24 mouse cellular contexts compared by ENCODE assay signal in genomic region chr12:36647514-36647913, GRCm38 (mm10).
DNase-seq lines count a peak whose midpoint lies in the region; ATAC-seq and TF ChIP-seq lines count a peak whose summit lies in the region.
"Had no signal": no experiment of that assay in that cellular context is flagged by ENCODE, and none has a peak within 500 bp of the region (broad histone marks: within the 10 kb centered on the region; RNA-seq: fewer than 3 reads in every experiment).

No protein-coding gene starts in this region.

- H3K27ac ChIP-seq in MEL (ENCODE audit: control insufficient read depth, low read depth, low read length): no peak overlapping the region
- no peak overlapping the region for H3K27ac ChIP-seq in lung, postnatal 0 days (ENCODE audit: low read length)
- H3K27ac ChIP-seq in limb, embryonic 10.5 days: no peak overlapping the region

- TF ChIP-seq EP300 in MEL (IDR thresholded peaks at IDR 0.05; ENCODE audit: low read depth in 1 of 2, low read length in 2 of 2): no peak
- no peak for TF ChIP-seq EP300 in lung, postnatal 0 days (IDR thresholded peaks at IDR 0.05)

- TF ChIP-seq POLR2A in MEL (IDR thresholded peaks at IDR 0.05; ENCODE audit: control insufficient read depth in 1 of 2, insufficient read depth in 1 of 2, low read depth in 1 of 2, low read length in 2 of 2, poor library complexity in 1 of 2): no peak

- no peak overlapping the region for H3K9ac ChIP-seq in MEL (ENCODE audit: control insufficient read depth, low read depth, low read length, poor library complexity, severe bottlenecking)
- H3K9ac ChIP-seq in lung, postnatal 0 days (replicated peaks; ENCODE audit: low read depth): no peak overlapping the region

- H3K79me2 ChIP-seq in MEL (ENCODE audit: control insufficient read depth, insufficient read depth, low read length, poor library complexity): no peaks in the 10 kb centered on the region

- no peaks in the 10 kb centered on the region for H3K4me1 ChIP-seq in MEL (ENCODE audit: control insufficient read depth in 1 of 2, insufficient read depth in 2 of 2, low read length in 2 of 2)
- no peaks in the 10 kb centered on the region for H3K4me1 ChIP-seq in lung, postnatal 0 days (ENCODE audit: insufficient read depth, low read depth, low read length)
- no peaks in the 10 kb centered on the region for H3K4me1 ChIP-seq in limb, embryonic 10.5 days

- H3K4me2 ChIP-seq in lung, postnatal 0 days (replicated peaks; ENCODE audit: low read depth, low read length): no peak overlapping the region

- no peak overlapping the region for H3K4me3 ChIP-seq in MEL (ENCODE audit: control insufficient read depth in 1 of 2, insufficient read depth in 1 of 2, low read depth in 2 of 2, low read length in 2 of 2)
- H3K4me3 ChIP-seq in lung, postnatal 0 days (ENCODE audit: low read depth, low read length): no peak overlapping the region
- H3K4me3 ChIP-seq in limb, embryonic 10.5 days: no peak overlapping the region

- TF ChIP-seq CTCF in MEL (IDR thresholded peaks at IDR 0.05 in 2 of 3, conservative IDR thresholded peaks at IDR 0.05 in 1 of 3; ENCODE audit: control insufficient read depth in 1 of 3, insufficient read depth in 1 of 3, low read depth in 2 of 3, low read length in 3 of 3, poor library complexity in 1 of 3, severe bottlenecking in 1 of 3): no peak
- TF ChIP-seq CTCF in lung, postnatal 0 days (IDR thresholded peaks at IDR 0.05): no peak

- DNase-seq in MEL (ENCODE audit: low read depth, low spot score) (peak; percentile 38), MEL-GATA-1-ER (ENCODE audit: extremely low read depth, low read depth) (peak; percentile 2)
- DNase-seq in natural killer cell, adult 2 months (ENCODE audit: low spot score in 2 of 2): no peak
- DNase-seq in lung, postnatal 0 days (ENCODE audit: low spot score): no peak
- DNase-seq in layer of hippocampus, postnatal 14 days (ENCODE audit: low spot score in 2 of 2): no peak
- no peak for DNase-seq in limb, embryonic 10.5 days (ENCODE audit: low spot score)
- DNase-seq: adrenal gland, adult 2 months; adrenal gland, adult 8-10 months; adrenal gland, postnatal 10 days; adrenal gland, postnatal 14 days; adrenal gland, postnatal 25 days; adrenal gland, postnatal 36 days; B cell, adult 2 months; cerebellum, adult 11 months; cerebellum, adult 11-12 months; cerebellum, adult 18-20 months; cerebellum, adult 2 months had no signal

- peak; percentile 60 to 65; a peak in 2 of 4 replicates for ATAC-seq in hematopoietic stem cell, adult 5-6 weeks (replicated peaks in 1 of 2; ENCODE audit: insufficient read depth in 1 of 2, low FRiP score in 2 of 2, low TSS enrichment in 1 of 2, low read depth in 1 of 2, poor library complexity in 2 of 2, severe bottlenecking in 2 of 2)
- ATAC-seq in megakaryocyte progenitor cell, adult 5-6 weeks (replicated peaks; ENCODE audit: poor library complexity): peak; percentile 55; the same call in 1 of the 2 replicates
- no peak for ATAC-seq in lung, postnatal 0 days
- ATAC-seq: activated CD4-positive, CD25-positive, alpha-beta regulatory T cell, adult 4 months; CD4-positive, CD25-positive, alpha-beta regulatory T cell, adult 4 months; Patski had no signal

- H3K9me3 ChIP-seq in MEL (replicated peaks; ENCODE audit: insufficient read depth, low read length): no peaks in the 10 kb centered on the region
- no peaks in the 10 kb centered on the region for H3K9me3 ChIP-seq in lung, postnatal 0 days (ENCODE audit: low read length)
- H3K9me3 ChIP-seq in limb, embryonic 10.5 days (replicated peaks): no peaks in the 10 kb centered on the region
- H3K9me3 ChIP-seq: G1E had no signal

- no peaks in the 10 kb centered on the region for H3K27me3 ChIP-seq in MEL (ENCODE audit: control insufficient read depth in 1 of 2, insufficient read depth in 2 of 2, low read length in 2 of 2)
- H3K27me3 ChIP-seq in lung, postnatal 0 days (replicated peaks; ENCODE audit: insufficient read depth, low read length): no peaks in the 10 kb centered on the region
- H3K27me3 ChIP-seq in limb, embryonic 10.5 days (ENCODE audit: low read depth, poor library complexity, severe bottlenecking): no peaks in the 10 kb centered on the region
- H3K27me3 ChIP-seq: CH12.LX, Patski had no signal

- TF ChIP-seq RAD21 in MEL (IDR thresholded peaks at IDR 0.05; ENCODE audit: low read depth, low read length): no peak

- H3K36me3 ChIP-seq in MEL (ENCODE audit: control insufficient read depth in 1 of 2, insufficient read depth in 2 of 2, low read length in 2 of 2): no peaks in the 10 kb centered on the region
- H3K36me3 ChIP-seq in lung, postnatal 0 days (ENCODE audit: insufficient read depth, low read length): no peaks in the 10 kb centered on the region
- H3K36me3 ChIP-seq in limb, embryonic 10.5 days: no peaks in the 10 kb centered on the region
- H3K36me3 ChIP-seq: G1E had no signal

- WGBS in lung, postnatal 0 days: 73% methylated on average over 4 of the region's 4 CpGs
- WGBS in limb, embryonic 10.5 days: 93% methylated on average over 4 of the region's 4 CpGs

TF ChIP-seq in MEL, 35 proteins besides CTCF, POLR2A, EP300 and RAD21:
- TF ChIP-seq TCF12 (IDR thresholded peaks at IDR 0.05; ENCODE audit: low read depth, low read length): no peak

Comparison
In these comparisons a context has a peak if more than half of its experiments do, and no peak if none do; other contexts are left out.
1. DNase-seq: peak in MEL (single experiment) and MEL-GATA-1-ER (single experiment); none in natural killer cell, adult 2 months (0 of 2), lung, postnatal 0 days (single experiment), layer of hippocampus, postnatal 14 days (0 of 2) and limb, embryonic 10.5 days (single experiment).